Mouse (Mus musculus) hindbrain, postnatal 0 days (tissue): Measurements from ENCODE around the gene Tcf12. TPM values are rescaled to one million over a fixed set of nuclear protein-coding genes. Genes with fewer than 3 reads are reported as not detected.

Experiments used
- ATAC-seq: fragments of 200-750 bp; cut with Nextera tagmentation; 2 replicates; pipeline ENCODE4 v1.8.0; 2017; ENCODE audit warnings: mild to moderate bottlenecking, moderate TSS enrichment, moderate library complexity
- DNase-seq: peaks from one replicate; pipeline ENCODE4 v3.0.0-alpha.2; 2015; ENCODE audit warnings: low spot score
- H3K27ac ChIP-seq: fragments of 300-500 bp; sonication (generic); 2 replicates; pipeline ENCODE4 v1.5.1; 2014; ENCODE audit warnings: mild to moderate bottlenecking
- H3K27me3 ChIP-seq: fragments of 300-500 bp; sonication (generic); 2 replicates; pipeline ENCODE4 v1.6.1; 2014; ENCODE audit warnings: low read length, mixed read lengths; ENCODE audit not compliant: insufficient read depth
- H3K36me3 ChIP-seq: fragments of 300-500 bp; sonication (generic); 2 replicates; pipeline ENCODE4 v1.6.1; 2014; ENCODE audit warnings: low read length, mixed read lengths; ENCODE audit not compliant: insufficient read depth
- H3K4me1 ChIP-seq: fragments of 300-500 bp; sonication (generic); 2 replicates; pipeline ENCODE4 v1.6.1; 2014; ENCODE audit warnings: antibody characterized with exemption, low read length, mixed read lengths; ENCODE audit not compliant: insufficient read depth
- H3K4me2 ChIP-seq: fragments of 300-500 bp; sonication (generic); 2 replicates; pipeline ENCODE4 v1.6.1; 2014; ENCODE audit warnings: low read depth, mild to moderate bottlenecking, low read length, moderate library complexity, mixed read lengths
- H3K4me3 ChIP-seq: fragments of 300-500 bp; sonication (generic); 2 replicates; pipeline ENCODE4 v1.5.1; 2014; ENCODE audit warnings: low read length
- H3K9ac ChIP-seq: fragments of 300-500 bp; sonication (generic); replicated peaks from 2 replicates; pipeline ENCODE4 v1.6.1; 2014; ENCODE audit warnings: mild to moderate bottlenecking, low read length, moderate library complexity, mixed read lengths
- H3K9me3 ChIP-seq: fragments of 300-500 bp; sonication (generic); 2 replicates; pipeline ENCODE4 v1.6.1; 2016; ENCODE audit warnings: low read length, mixed read lengths
- CTCF ChIP-seq: IDR thresholded peaks from 2 replicates; pipeline ENCODE4 v1.5.1; 2016; ENCODE audit warnings: antibody characterized with exemption, control low read depth, low read depth
- WGBS: fragments of 180-500 bp; shearing (Covaris S2); extraction: QIAGEN DNeasy Blood & Tissue Kit; methylation state at CpG from one replicate; pipeline ENCODE4 v1.1.7; 2014; 5-methylcytosine and 5-hydroxymethylcytosine counted together
- polyA plus RNA-seq: library from polyadenylated mRNA; unstranded; fragments of >200 nt; fragmentation: Nextera tagmentation; extraction: Ambion mirVana; gene quantifications from 2 replicates; pipeline ENCODE4 v1.2.1, GENCODE M21; 2015
- total RNA-seq: library from RNA; depleted of rRNA; stranded (reverse); fragments of >200 nt; gene quantifications from 2 replicates; pipeline ENCODE4 v1.2.3, GENCODE M21; 2014

Tcf12 gene
- total and polyA plus RNA-seq, 2 experiments from 2014 or later: 65.5 to 155 TPM

- Histone ChIP-seq H3K4me1 (no peaks in the 10 kb centered on the region), H3K27me3 (no peaks in the 10 kb centered on the region), H3K4me2 (no peak overlapping the region), H3K9me3 (no peaks in the 10 kb centered on the region), H3K27ac (no peak overlapping the region), H3K36me3 (peaks cover 3% of the 10 kb centered on the region; the same call in 1 of the 2 replicates), H3K4me3 (no peak overlapping the region), H3K9ac (no peak overlapping the region)
- no peak for TF ChIP-seq CTCF
- DNase-seq: peak; percentile 61
- 11% methylated on average over 1 of the region's 1 CpGs for WGBS
- ATAC-seq: no peak
Observed at GRCm38 (mm10) chr9:71880629-71881028, 231.0 kb downstream of the Tcf12 start.

- peak overlapping the region; percentile 69 for H3K27ac ChIP-seq
- H3K9ac ChIP-seq: no peak overlapping the region
- no peaks in the 10 kb centered on the region for H3K27me3 ChIP-seq
- 20% methylated on average over 5 of the region's 5 CpGs for WGBS
- H3K4me3 ChIP-seq: no peak overlapping the region
- ATAC-seq (no peak), DNase-seq (no peak)
- H3K4me2 ChIP-seq: no peak overlapping the region
- peaks cover 3% of the 10 kb centered on the region; the same call in 1 of the 2 replicates for H3K36me3 ChIP-seq
- no peak for TF ChIP-seq CTCF
- no peaks in the 10 kb centered on the region for H3K9me3 ChIP-seq
- H3K4me1 ChIP-seq: no peaks in the 10 kb centered on the region
Observed at GRCm38 (mm10) chr9:71879972-71880371, 231.7 kb downstream of the Tcf12 start.

DNA sequence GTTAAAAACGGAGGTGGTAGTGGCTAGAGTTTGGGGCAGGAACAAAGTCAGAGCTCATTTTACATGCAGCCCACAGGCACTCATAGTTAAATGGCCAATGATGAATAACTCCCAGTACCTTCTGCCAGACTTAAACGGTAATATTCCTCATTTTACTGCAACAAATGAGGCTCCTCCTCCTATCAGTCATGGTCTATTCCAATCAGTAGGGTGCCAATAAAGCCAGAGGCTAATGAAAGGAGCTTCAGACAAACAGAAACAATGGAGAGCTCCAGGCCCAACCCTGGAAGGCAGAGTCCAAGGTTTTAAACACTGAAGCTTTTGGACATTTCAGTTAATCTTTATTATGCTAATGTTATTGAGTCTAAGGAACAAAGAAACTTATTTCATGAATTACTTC lies 232.3 kb downstream of the Tcf12 start:
- H3K27ac ChIP-seq: peak overlapping the region; percentile 49
- no peak overlapping the region for H3K4me3 ChIP-seq
- H3K4me1 ChIP-seq: no peaks in the 10 kb centered on the region
- H3K27me3 ChIP-seq: no peaks in the 10 kb centered on the region
- no peak overlapping the region for H3K9ac ChIP-seq
- 14% methylated on average over 2 of the region's 2 CpGs for WGBS
- H3K36me3 ChIP-seq: peaks cover 3% of the 10 kb centered on the region; the same call in 1 of the 2 replicates
- no peaks in the 10 kb centered on the region for H3K9me3 ChIP-seq
- H3K4me2 ChIP-seq: no peak overlapping the region
- ATAC-seq (peak; percentile 80), DNase-seq (peak; percentile 55)
- TF ChIP-seq CTCF: no peak

GRCm38 (mm10) chr9:71877867-71878266 lies 233.8 kb downstream of the Tcf12 start:
- H3K9ac ChIP-seq: no peak overlapping the region
- no peak overlapping the region for H3K4me2 ChIP-seq
- 66% methylated on average over 3 of the region's 3 CpGs for WGBS
- DNase-seq: no peak
- no peak for TF ChIP-seq CTCF
- H3K4me1 ChIP-seq: no peaks in the 10 kb centered on the region; the same call in 1 of the 2 replicates
- no peak overlapping the region for H3K4me3 ChIP-seq
- no peak for ATAC-seq
- no peaks in the 10 kb centered on the region for H3K9me3 ChIP-seq
- peak overlapping the region; percentile 9; the same call in 1 of the 2 replicates for H3K27ac ChIP-seq
- peaks cover 3% of the 10 kb centered on the region; the same call in 1 of the 2 replicates for H3K36me3 ChIP-seq
- H3K27me3 ChIP-seq: no peaks in the 10 kb centered on the region

GRCm38 (mm10) chr9:71874761-71875160 lies 236.9 kb downstream of the Tcf12 start:
- H3K9me3 ChIP-seq: no peaks in the 10 kb centered on the region
- DNase-seq (no peak), ATAC-seq (no peak)
- 73% methylated on average over 2 of the region's 2 CpGs for WGBS
- H3K27ac ChIP-seq: peak overlapping the region; percentile 32; the same call in 1 of the 2 replicates
- no peaks in the 10 kb centered on the region; the same call in 1 of the 2 replicates for H3K4me1 ChIP-seq
- no peaks in the 10 kb centered on the region for H3K27me3 ChIP-seq
- TF ChIP-seq CTCF: no peak
- H3K9ac ChIP-seq: no peak overlapping the region
- H3K4me3 ChIP-seq: no peak overlapping the region
- no peak overlapping the region for H3K4me2 ChIP-seq
- no peaks in the 10 kb centered on the region; the same call in 1 of the 2 replicates for H3K36me3 ChIP-seq

- H3K36me3 ChIP-seq: no peaks in the 10 kb centered on the region; the same call in 1 of the 2 replicates
- H3K9me3 ChIP-seq: no peaks in the 10 kb centered on the region
- DNase-seq: no peak
- H3K4me1 ChIP-seq: no peaks in the 10 kb centered on the region; the same call in 1 of the 2 replicates
- no peak for TF ChIP-seq CTCF
- H3K9ac ChIP-seq: no peak overlapping the region
- ATAC-seq: no peak
- H3K27ac ChIP-seq: peak overlapping the region; percentile 32; the same call in 1 of the 2 replicates
- no peak overlapping the region for H3K4me3 ChIP-seq
- WGBS: 79% methylated on average over 3 of the region's 3 CpGs
- H3K4me2 ChIP-seq: no peak overlapping the region
- no peaks in the 10 kb centered on the region for H3K27me3 ChIP-seq
Observed at GRCm38 (mm10) chr9:71874035-71874572, 237.6 kb downstream of the Tcf12 start.

DNA sequence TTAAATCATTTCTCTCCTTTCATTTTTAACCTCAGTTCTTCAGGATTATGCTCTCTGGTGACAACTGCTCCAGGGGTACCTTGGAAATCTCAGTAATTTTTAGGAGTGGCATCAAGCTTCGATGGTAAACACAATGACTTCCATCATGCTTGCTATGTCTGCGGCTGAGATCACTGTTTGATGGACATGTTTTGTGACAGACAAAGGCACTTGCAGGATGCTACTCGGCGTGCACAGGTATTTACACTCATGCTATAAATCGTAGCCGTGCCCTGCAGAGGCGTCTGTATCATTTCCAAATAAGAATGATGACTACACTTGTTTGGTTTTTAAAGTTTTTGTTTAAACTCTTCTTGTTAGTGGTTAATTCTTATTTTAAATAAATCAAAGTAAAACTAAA lies 248.3 kb downstream of the Tcf12 start:
- Histone ChIP-seq H3K9ac (no peak overlapping the region), H3K36me3 (0 out of 2 replicates have a peak, but pooled peaks cover 2% of the 10 kb centered on the region), H3K4me3 (no peak overlapping the region), H3K4me1 (no peaks in the 10 kb centered on the region), H3K9me3 (no peaks in the 10 kb centered on the region), H3K27me3 (no peaks in the 10 kb centered on the region), H3K27ac (no peak overlapping the region), H3K4me2 (no peak overlapping the region)
- DNase-seq (no peak), ATAC-seq (no peak)
- TF ChIP-seq CTCF: no peak
- 75% methylated on average over 7 of the region's 7 CpGs for WGBS
